13 mouse cellular contexts compared by ENCODE assay signal in the genomic region with DNA sequence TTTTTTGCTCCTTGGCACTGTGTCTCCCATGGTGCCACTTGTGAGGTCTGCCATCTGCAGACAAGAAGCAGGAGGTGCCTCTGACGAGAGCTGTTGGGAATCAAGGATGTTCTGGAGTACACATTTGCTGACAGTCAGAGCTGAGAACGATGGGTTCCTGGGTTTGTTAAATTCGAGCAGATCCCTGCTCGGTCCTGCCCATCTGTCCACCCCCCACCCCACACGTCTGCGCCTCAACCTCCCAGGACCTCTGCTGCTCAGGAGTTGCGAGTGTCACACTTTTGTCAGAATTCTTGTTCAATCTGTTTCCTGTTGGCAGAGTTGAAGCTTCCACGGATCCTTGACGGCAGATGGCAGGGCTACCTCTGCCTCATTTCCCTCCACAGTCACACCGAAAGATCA. TPM values are rescaled to one million over a fixed set of nuclear protein-coding genes. Genes with fewer than 3 reads are reported as not detected.
DNase-seq lines count a peak whose midpoint lies in the region; ATAC-seq lines count a peak whose summit lies in the region.
"Had no signal": no experiment of that assay in that cellular context is flagged by ENCODE, and none has a peak within 500 bp of the region (broad histone marks: within the 10 kb centered on the region; RNA-seq: fewer than 3 reads in every experiment).

No protein-coding gene starts in this region.

- no peaks in the 10 kb centered on the region for H3K4me1 ChIP-seq in hindbrain, embryonic 14.5 days (replicated peaks; ENCODE audit: control insufficient read depth, insufficient read depth, low read length)
- peaks cover 6% of the 10 kb centered on the region; the same call in 1 of the 2 replicates for H3K4me1 ChIP-seq in hindbrain, embryonic 12.5 days
- peaks cover 10% of the 10 kb centered on the region for H3K4me1 ChIP-seq in limb, embryonic 13.5 days
- H3K4me1 ChIP-seq in limb, embryonic 10.5 days = peaks cover 8% of the 10 kb centered on the region

- H3K4me2 ChIP-seq in hindbrain, embryonic 14.5 days (replicated peaks) = no peak overlapping the region
- H3K4me2 ChIP-seq in hindbrain, embryonic 12.5 days (replicated peaks) = no peak overlapping the region
- H3K4me2 ChIP-seq in limb, embryonic 13.5 days (replicated peaks) = no peak overlapping the region
- H3K4me2 ChIP-seq: embryonic facial prominence, embryonic 15.5 days; stomach, embryonic 15.5 days had no signal

- no peak for DNase-seq in hindbrain, embryonic 14.5 days (ENCODE audit: low spot score)
- DNase-seq in limb, embryonic 10.5 days (ENCODE audit: low spot score) = no peak
- peak; percentile 28 to 36 for DNase-seq in cerebellum, adult 18-20 months
- DNase-seq in cerebellum, postnatal 25 days = peak; percentile 49 to 50
- no peak for DNase-seq in ovary, adult 18-20 months (ENCODE audit: low spot score)
- DNase-seq: adrenal gland, adult 8-10 months had no signal

- WGBS in hindbrain, embryonic 14.5 days = 81% methylated on average over 10 of the region's 10 CpGs
- 79% methylated on average over 10 of the region's 10 CpGs for WGBS in hindbrain, embryonic 12.5 days
- 66% methylated on average over 10 of the region's 10 CpGs for WGBS in limb, embryonic 13.5 days
- 75% methylated on average over 10 of the region's 10 CpGs for WGBS in limb, embryonic 10.5 days

- no peak overlapping the region for H3K4me3 ChIP-seq in hindbrain, embryonic 14.5 days (replicated peaks; ENCODE audit: low read length)
- no peak overlapping the region for H3K4me3 ChIP-seq in hindbrain, embryonic 12.5 days
- H3K4me3 ChIP-seq in limb, embryonic 13.5 days = no peak overlapping the region
- no peak overlapping the region for H3K4me3 ChIP-seq in limb, embryonic 10.5 days
- H3K4me3 ChIP-seq: embryonic facial prominence, embryonic 15.5 days; limb, embryonic 15.5 days; myocyte; stomach, embryonic 15.5 days had no signal

- no peak overlapping the region for H3K9ac ChIP-seq in hindbrain, embryonic 14.5 days
- H3K9ac ChIP-seq in hindbrain, embryonic 12.5 days = no peak overlapping the region
- H3K9ac ChIP-seq in limb, embryonic 13.5 days = peak overlapping the region; percentile 5; the same call in 1 of the 2 replicates
- H3K9ac ChIP-seq: embryonic facial prominence, embryonic 15.5 days; limb, embryonic 15.5 days; stomach, embryonic 15.5 days had no signal

- no peak overlapping the region for H3K27ac ChIP-seq in hindbrain, embryonic 14.5 days
- no peak overlapping the region for H3K27ac ChIP-seq in hindbrain, embryonic 12.5 days
- no peak overlapping the region for H3K27ac ChIP-seq in limb, embryonic 13.5 days
- no peak overlapping the region; the same call in 1 of the 2 replicates for H3K27ac ChIP-seq in limb, embryonic 10.5 days
- H3K27ac ChIP-seq: embryonic facial prominence, embryonic 15.5 days; limb, embryonic 15.5 days; stomach, embryonic 15.5 days had no signal

- ATAC-seq in hindbrain, embryonic 14.5 days (ENCODE audit: low FRiP score) = peak; percentile 10; the same call in 1 of the 2 replicates
- ATAC-seq in hindbrain, embryonic 12.5 days (ENCODE audit: low FRiP score) = no peak
- ATAC-seq in limb, embryonic 13.5 days (ENCODE audit: low FRiP score, low read depth) = no peak
- ATAC-seq: intestine, embryonic 16.5 days had no signal

- H3K9me3 ChIP-seq in hindbrain, embryonic 14.5 days (ENCODE audit: control insufficient read depth, low read length) = no peaks in the 10 kb centered on the region
- no peaks in the 10 kb centered on the region for H3K9me3 ChIP-seq in hindbrain, embryonic 12.5 days (replicated peaks)
- no peaks in the 10 kb centered on the region for H3K9me3 ChIP-seq in limb, embryonic 13.5 days
- no peaks in the 10 kb centered on the region for H3K9me3 ChIP-seq in limb, embryonic 10.5 days (replicated peaks)
- H3K9me3 ChIP-seq: embryonic facial prominence, embryonic 15.5 days; limb, embryonic 15.5 days; stomach, embryonic 15.5 days had no signal

- no peaks in the 10 kb centered on the region for H3K36me3 ChIP-seq in hindbrain, embryonic 14.5 days (replicated peaks; ENCODE audit: control insufficient read depth, insufficient read depth)
- H3K36me3 ChIP-seq in hindbrain, embryonic 12.5 days = no peaks in the 10 kb centered on the region
- no peaks in the 10 kb centered on the region for H3K36me3 ChIP-seq in limb, embryonic 13.5 days
- H3K36me3 ChIP-seq in limb, embryonic 10.5 days = no peaks in the 10 kb centered on the region
- H3K36me3 ChIP-seq: embryonic facial prominence, embryonic 15.5 days; limb, embryonic 15.5 days; stomach, embryonic 15.5 days had no signal

- H3K27me3 ChIP-seq in hindbrain, embryonic 14.5 days (ENCODE audit: control insufficient read depth, insufficient read depth, low read length) = no peaks in the 10 kb centered on the region
- no peaks in the 10 kb centered on the region for H3K27me3 ChIP-seq in hindbrain, embryonic 12.5 days
- H3K27me3 ChIP-seq in limb, embryonic 13.5 days = no peaks in the 10 kb centered on the region
- H3K27me3 ChIP-seq in limb, embryonic 10.5 days (ENCODE audit: low read depth, poor library complexity, severe bottlenecking) = no peaks in the 10 kb centered on the region
- H3K27me3 ChIP-seq: embryonic facial prominence, embryonic 15.5 days; limb, embryonic 15.5 days; stomach, embryonic 15.5 days had no signal

RNA-seq across cellular contexts. Expression of gene Fry, which starts 34.4 kb away (rescaled TPM):
- 58.8 and 66.7 TPM in 2 replicates for polyA plus RNA-seq in hindbrain, embryonic 14.5 days (2014; fragmentation: Nextera tagmentation; extraction: Ambion mirVana)
- 27.9 and 30.1 TPM in 2 replicates for polyA plus RNA-seq in hindbrain, embryonic 12.5 days (2016; fragmentation: Nextera tagmentation; extraction: Ambion mirVana)
- 8.9 and 10.8 TPM in 2 replicates for polyA plus RNA-seq in limb, embryonic 13.5 days (2015; fragmentation: Nextera tagmentation; extraction: Ambion mirVana)
- polyA plus RNA-seq in limb, embryonic 10.5 days (2016; fragmentation: Nextera tagmentation; extraction: Ambion mirVana) = 3.2 and 3.3 TPM in 2 replicates

Comparison
In these comparisons a context has a peak if more than half of its experiments do, and no peak if none do; other contexts are left out.
1. DNase-seq: peak in cerebellum, adult 18-20 months (2 of 2) and cerebellum, postnatal 25 days (2 of 2); none in hindbrain, embryonic 14.5 days (single experiment), limb, embryonic 10.5 days (single experiment) and ovary, adult 18-20 months (single experiment).